10 mouse cellular contexts compared by ENCODE assay signal in genomic region chr1:150480674-150481073, GRCm38 (mm10). TPM values are rescaled to one million over a fixed set of nuclear protein-coding genes. Genes with fewer than 3 reads are reported as not detected.
DNase-seq lines count a peak whose midpoint lies in the region; ATAC-seq and TF ChIP-seq lines count a peak whose summit lies in the region.
"Had no signal": no experiment of that assay in that cellular context is flagged by ENCODE, and none has a peak within 500 bp of the region (broad histone marks: within the 10 kb centered on the region; RNA-seq: fewer than 3 reads in every experiment).

No protein-coding gene starts in this region.

- no peak overlapping the region for H3K9ac ChIP-seq in kidney, postnatal 0 days (ENCODE audit: low read depth, low read length)
- H3K9ac ChIP-seq in limb, embryonic 11.5 days (ENCODE audit: low read length) = no peak overlapping the region
- H3K9ac ChIP-seq: lung, embryonic 15.5 days had no signal

- H3K9me3 ChIP-seq in kidney, postnatal 0 days (replicated peaks; ENCODE audit: low read length) = no peaks in the 10 kb centered on the region
- H3K9me3 ChIP-seq in limb, embryonic 11.5 days (ENCODE audit: control insufficient read depth, low read length) = no peaks in the 10 kb centered on the region
- H3K9me3 ChIP-seq: lung, embryonic 15.5 days had no signal

- no peaks in the 10 kb centered on the region for H3K4me1 ChIP-seq in kidney, postnatal 0 days (replicated peaks; ENCODE audit: insufficient read depth, low read length)
- H3K4me1 ChIP-seq in limb, embryonic 11.5 days (ENCODE audit: control insufficient read depth, insufficient read depth, low read length) = peaks cover 4% of the 10 kb centered on the region; the same call in 1 of the 2 replicates
- H3K4me1 ChIP-seq: lung, embryonic 15.5 days had no signal

- ATAC-seq in kidney, postnatal 0 days (replicated peaks; ENCODE audit: low FRiP score, low read depth) = no peak
- peak; percentile 88; the same call in 1 of the 2 replicates for ATAC-seq in limb, embryonic 11.5 days (ENCODE audit: insufficient number of reproducible peaks, low FRiP score, low TSS enrichment, low read depth)
- no peak for ATAC-seq in inflammation-experienced regulatory T-cells, adult 6 months
- ATAC-seq: intestine, postnatal 0 days had no signal

- DNase-seq in kidney, postnatal 0 days (ENCODE audit: low spot score) = peak; percentile 79
- DNase-seq in kidney, adult 8-10 months = no peak
- peak; percentile 67 for DNase-seq in embryo, embryonic 10.5 days (ENCODE audit: low spot score)
- peak; percentile 58 for DNase-seq in gastrocnemius, postnatal 10 days
- peak; percentile 69 for DNase-seq in limb, embryonic 11.5 days (ENCODE audit: low spot score)
- DNase-seq in cerebellum, adult 18-20 months = no peak
- no peak for DNase-seq in thymus, postnatal 4 days

- no peak overlapping the region for H3K4me3 ChIP-seq in kidney, postnatal 0 days (replicated peaks; ENCODE audit: low read depth, low read length)
- H3K4me3 ChIP-seq in limb, embryonic 11.5 days (ENCODE audit: low read depth, low read length) = no peak overlapping the region
- H3K4me3 ChIP-seq: lung, embryonic 15.5 days had no signal

- no peaks in the 10 kb centered on the region for H3K36me3 ChIP-seq in kidney, postnatal 0 days (ENCODE audit: insufficient read depth, low read length)
- no peaks in the 10 kb centered on the region for H3K36me3 ChIP-seq in limb, embryonic 11.5 days (ENCODE audit: control insufficient read depth, insufficient read depth, low read length)
- H3K36me3 ChIP-seq: lung, embryonic 15.5 days had no signal

- H3K4me2 ChIP-seq in kidney, postnatal 0 days (ENCODE audit: low read length) = no peak overlapping the region
- H3K4me2 ChIP-seq in limb, embryonic 11.5 days (ENCODE audit: low read depth, severe bottlenecking) = no peak overlapping the region
- H3K4me2 ChIP-seq: lung, embryonic 15.5 days had no signal

- H3K27me3 ChIP-seq in kidney, postnatal 0 days (ENCODE audit: insufficient read depth, low read length) = no peaks in the 10 kb centered on the region
- H3K27me3 ChIP-seq in limb, embryonic 11.5 days (ENCODE audit: control insufficient read depth, insufficient read depth, low read length) = no peaks in the 10 kb centered on the region
- H3K27me3 ChIP-seq: lung, embryonic 15.5 days had no signal

- 26% methylated on average over 5 of the region's 5 CpGs for WGBS in kidney, postnatal 0 days
- 2% methylated on average over 5 of the region's 5 CpGs for WGBS in limb, embryonic 11.5 days

- no peak for TF ChIP-seq CTCF in kidney, postnatal 0 days (IDR thresholded peaks at IDR 0.05; ENCODE audit: low read depth)

- no peak overlapping the region for H3K27ac ChIP-seq in kidney, postnatal 0 days
- no peak overlapping the region for H3K27ac ChIP-seq in limb, embryonic 11.5 days (replicated peaks; ENCODE audit: low read depth, low read length)
- H3K27ac ChIP-seq: lung, embryonic 15.5 days had no signal

RNA-seq across cellular contexts. Expression of gene Prg4, which starts 14.7 kb away (rescaled TPM):
- 0.30 and 0.33 TPM in 2 replicates for polyA plus RNA-seq in kidney, postnatal 0 days (2015; fragmentation: Nextera tagmentation; extraction: Ambion mirVana)
- 1 to 10 TPM in 1 of 2 experiments, under 1 TPM in 1; 0.97 to 1.3 TPM for total RNA-seq in gastrocnemius, postnatal 10 days (2021)
- 0.64 and 1.0 TPM in 2 replicates for polyA plus RNA-seq in limb, embryonic 11.5 days (2014; fragmentation: Nextera tagmentation; extraction: Ambion mirVana)
- polyA plus RNA-seq in inflammation-experienced regulatory T-cells, adult 6 months (2017; shearing (Covaris generic)) = 10 to 100 TPM in 2 of 3 experiments, 1 to 10 TPM in 1; 2.7 to 21.0 (median 16.6) TPM

Comparison
In these comparisons a context has a peak if more than half of its experiments do, and no peak if none do; other contexts are left out.
1. DNase-seq: peak in kidney, postnatal 0 days (single experiment), embryo, embryonic 10.5 days (single experiment), gastrocnemius, postnatal 10 days (single experiment) and limb, embryonic 11.5 days (single experiment); none in kidney, adult 8-10 months (0 of 2), cerebellum, adult 18-20 months (0 of 2) and thymus, postnatal 4 days (single experiment).